Mouse (Mus musculus) erythroblast, embryonic 14.5 days (primary cell): ENCODE results near the gene Tnxb.

Source experiments
- GATA1 ChIP-seq: IDR thresholded peaks from 2 replicates; pipeline ENCODE4 v1.6.1; 2012; ENCODE audit warnings: low read length, inconsistent platforms, mixed read lengths
- TAL1 ChIP-seq: IDR thresholded peaks from 3 replicates; pipeline ENCODE4 v1.6.1; 2012; ENCODE audit warnings: low read length, inconsistent platforms, mixed read lengths

- TF ChIP-seq GATA1 (no peak), TAL1 (no peak)
Observed at GRCm38 (mm10) chr17:34675205-34676092, 5.1 kb downstream of the Tnxb start.
